Mouse (Mus musculus) embryonic facial prominence, embryonic 12.5 days (tissue): ENCODE measurements around the gene Acaa1b. TPM values are rescaled to one million over a fixed set of nuclear protein-coding genes. Genes with fewer than 3 reads are reported as not detected.
A peak's percentile ranks its signal among the peaks of the same experiment; 100 is the strongest.

Experiments used
- ATAC-seq: fragments of 200-750 bp; cut with Nextera tagmentation; 2 replicates; pipeline ENCODE4 v1.8.0; 2017; ENCODE audit not compliant: insufficient number of reproducible peaks, insufficient read depth, low FRiP score, low TSS enrichment
- H3K27ac ChIP-seq: fragments of 300-500 bp; sonication (generic); 2 replicates; pipeline ENCODE4 v1.5.1; 2016; ENCODE audit warnings: mild to moderate bottlenecking
- H3K27me3 ChIP-seq: fragments of 300-500 bp; sonication (generic); 2 replicates; pipeline ENCODE4 v1.6.1; 2016; ENCODE audit warnings: mild to moderate bottlenecking, moderate library complexity
- H3K36me3 ChIP-seq: fragments of 300-500 bp; sonication (generic); 2 replicates; pipeline ENCODE4 v1.6.1; 2016; ENCODE audit warnings: mild to moderate bottlenecking
- H3K4me1 ChIP-seq: fragments of 300-500 bp; sonication (generic); 2 replicates; pipeline ENCODE4 v1.6.1; 2016
- H3K4me2 ChIP-seq: fragments of 300-500 bp; sonication (generic); replicated peaks from 2 replicates; pipeline ENCODE4 v1.6.1; 2016; ENCODE audit warnings: mild to moderate bottlenecking, moderate library complexity
- H3K4me3 ChIP-seq: fragments of 300-500 bp; sonication (generic); 2 replicates; pipeline ENCODE4 v1.5.1; 2016; ENCODE audit warnings: mild to moderate bottlenecking
- H3K9ac ChIP-seq: fragments of 300-500 bp; sonication (generic); 2 replicates; pipeline ENCODE4 v1.6.1; 2016; ENCODE audit warnings: mild to moderate bottlenecking, moderate library complexity
- H3K9me3 ChIP-seq: fragments of 300-500 bp; sonication (generic); 2 replicates; pipeline ENCODE4 v1.6.1; 2016; ENCODE audit warnings: mild to moderate bottlenecking, moderate library complexity
- WGBS: fragments of 180-500 bp; shearing (Covaris S2); methylation state at CpG from one replicate; pipeline ENCODE4 v1.1.7; 2016; 5-methylcytosine and 5-hydroxymethylcytosine counted together
- polyA plus RNA-seq: library from polyadenylated mRNA; unstranded; fragments of >200 nt; fragmentation: Nextera tagmentation; extraction: Ambion mirVana; gene quantifications from 2 replicates; pipeline ENCODE4 v1.2.1, GENCODE M21; 2016

Acaa1b gene
- 2.3 and 3.0 TPM in 2 replicates for polyA plus RNA-seq

GRCm38 (mm10) chr9:119156278-119157201, at the start of gene Acaa1b:
Gene Acaa1b (minus strand): TSS chr9:119157093.
- no peaks in the 10 kb centered on the region for H3K4me1 ChIP-seq
- H3K4me3 ChIP-seq, result peak within 1 kb of the TSS; percentile 53
- H3K27me3 ChIP-seq, result peaks cover 23% of the 10 kb centered on the region
- H3K9ac ChIP-seq, result 0 out of 2 replicates have a peak within 1 kb of the TSS, but pooled peaks have one; percentile 33
- peak; percentile 79 for ATAC-seq
- H3K27ac ChIP-seq, result no peak within 1 kb of the TSS
- 1% methylated on average over 64 of the region's 65 CpGs for WGBS
- no peaks in the 10 kb centered on the region for H3K9me3 ChIP-seq
- H3K36me3 ChIP-seq, result no peaks in the 10 kb centered on the region
- peak within 1 kb of the TSS; percentile 65 for H3K4me2 ChIP-seq

DNA sequence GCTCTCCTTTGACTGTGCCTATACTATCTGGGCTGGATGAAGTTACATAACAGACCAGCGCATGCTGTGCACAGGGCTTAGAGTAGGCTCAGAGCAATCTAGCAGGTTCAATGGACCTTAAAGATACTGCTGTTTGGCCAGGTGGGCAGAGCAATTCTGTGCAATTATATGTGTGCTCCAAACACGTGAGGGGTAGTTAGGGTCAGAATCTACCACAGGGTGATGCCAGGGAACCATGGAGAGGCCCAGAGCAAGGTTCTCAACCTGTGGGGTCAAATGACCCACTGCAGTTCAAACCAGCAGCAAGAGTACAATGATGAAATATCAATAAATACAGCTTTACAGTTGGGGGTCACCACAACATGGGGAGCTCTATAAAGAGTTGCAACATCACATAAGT, 49.8 kb upstream of the Acaa1b start:
- Histone ChIP-seq H3K9ac (no peak overlapping the region), H3K36me3 (no peaks in the 10 kb centered on the region), H3K4me1 (no peaks in the 10 kb centered on the region), H3K4me2 (no peak overlapping the region), H3K27me3 (no peaks in the 10 kb centered on the region), H3K9me3 (peaks cover 18% of the 10 kb centered on the region; the same call in 1 of the 2 replicates), H3K27ac (no peak overlapping the region), H3K4me3 (no peak overlapping the region)
- no peak for ATAC-seq
- WGBS, result 81% methylated on average over 2 of the region's 2 CpGs

DNA sequence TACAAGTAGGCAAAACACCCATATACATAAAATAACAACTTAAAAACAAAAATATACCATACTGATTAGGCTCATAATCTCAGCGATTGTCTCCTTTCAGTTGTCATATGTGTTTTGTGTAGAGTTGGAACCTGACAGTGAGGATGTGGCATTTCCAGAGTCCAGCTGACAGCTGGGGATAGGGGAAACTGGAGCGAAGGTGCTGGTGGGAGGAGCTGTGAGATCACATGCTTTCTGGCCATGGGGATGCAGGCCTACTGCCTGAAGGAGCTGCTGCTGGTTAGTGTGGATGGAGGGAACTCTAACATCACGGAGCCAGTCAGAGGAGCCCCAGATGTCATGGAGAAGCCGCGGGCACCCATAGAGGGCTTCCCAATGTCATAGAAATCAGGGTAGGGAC, 48.9 kb upstream of the Acaa1b start:
- Histone ChIP-seq H3K27ac (no peak overlapping the region), H3K27me3 (no peaks in the 10 kb centered on the region), H3K4me2 (no peak overlapping the region), H3K9ac (no peak overlapping the region), H3K4me1 (no peaks in the 10 kb centered on the region), H3K4me3 (no peak overlapping the region), H3K9me3 (peaks cover 18% of the 10 kb centered on the region; the same call in 1 of the 2 replicates), H3K36me3 (no peaks in the 10 kb centered on the region)
- ATAC-seq, result no peak
- WGBS, result 86% methylated on average over 5 of the region's 5 CpGs

DNA sequence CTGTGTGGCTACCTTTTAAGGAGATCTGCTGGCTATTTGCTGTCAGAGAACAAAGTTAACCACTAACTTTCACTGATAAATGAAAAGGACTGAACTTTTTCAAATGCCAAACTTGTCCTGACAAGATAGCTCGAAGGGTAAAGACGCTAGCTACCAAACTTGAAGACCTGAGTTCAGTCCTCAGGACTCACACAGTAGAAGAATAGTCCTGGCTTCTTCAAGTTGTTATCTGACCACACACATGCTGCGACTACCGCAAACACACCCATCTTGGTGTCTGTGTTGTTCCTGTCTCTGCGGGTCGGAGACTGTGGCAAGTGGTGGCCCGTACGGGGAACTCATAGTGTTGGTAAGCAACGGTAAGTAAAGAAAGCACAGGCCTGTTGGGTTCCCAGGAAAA, 46.7 kb upstream of the Acaa1b start:
- H3K36me3 ChIP-seq, result no peaks in the 10 kb centered on the region
- H3K27me3 ChIP-seq, result no peaks in the 10 kb centered on the region
- H3K4me2 ChIP-seq, result no peak overlapping the region
- H3K4me3 ChIP-seq, result no peak overlapping the region
- H3K9me3 ChIP-seq, result peaks cover 18% of the 10 kb centered on the region; the same call in 1 of the 2 replicates
- no peaks in the 10 kb centered on the region for H3K4me1 ChIP-seq
- H3K27ac ChIP-seq, result no peak overlapping the region
- WGBS, result 93% methylated on average over 9 of the region's 9 CpGs
- H3K9ac ChIP-seq, result no peak overlapping the region
- ATAC-seq, result no peak

DNA sequence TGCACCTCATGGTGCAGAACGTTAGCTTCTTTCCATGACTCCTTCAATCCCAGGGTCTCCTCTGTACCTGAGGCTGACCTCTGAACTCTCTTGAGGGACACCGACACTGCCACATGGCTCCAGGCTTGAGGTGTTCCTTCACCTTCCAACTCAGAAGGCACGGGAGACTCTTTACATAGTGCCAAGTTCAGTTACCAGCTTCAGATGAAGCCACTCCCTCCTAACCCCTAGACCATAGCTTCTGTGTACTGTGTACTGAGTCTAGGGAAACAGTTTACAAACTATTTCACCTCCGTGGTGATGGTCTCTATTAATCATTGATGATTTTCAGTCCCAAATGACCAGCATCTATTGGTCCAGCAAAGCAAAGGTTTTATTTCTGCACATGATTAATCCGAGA, 44.8 kb upstream of the Acaa1b start:
- H3K4me3 ChIP-seq, result no peak overlapping the region
- no peak overlapping the region for H3K4me2 ChIP-seq
- ATAC-seq, result no peak
- H3K27me3 ChIP-seq, result no peaks in the 10 kb centered on the region
- H3K9ac ChIP-seq, result no peak overlapping the region
- no peak overlapping the region for H3K27ac ChIP-seq
- 87% methylated on average over 5 of the region's 5 CpGs for WGBS
- no peaks in the 10 kb centered on the region for H3K36me3 ChIP-seq
- peaks cover 18% of the 10 kb centered on the region; the same call in 1 of the 2 replicates for H3K9me3 ChIP-seq
- no peaks in the 10 kb centered on the region for H3K4me1 ChIP-seq

- Histone ChIP-seq H3K27me3 (no peaks in the 10 kb centered on the region), H3K9ac (no peak overlapping the region), H3K36me3 (no peaks in the 10 kb centered on the region), H3K4me2 (no peak overlapping the region), H3K4me3 (no peak overlapping the region), H3K9me3 (peaks cover 12% of the 10 kb centered on the region; the same call in 1 of the 2 replicates), H3K4me1 (no peaks in the 10 kb centered on the region), H3K27ac (no peak overlapping the region)
- no peak for ATAC-seq
- WGBS, result 63% methylated on average over 10 of the region's 10 CpGs
Measured at GRCm38 (mm10) chr9:119199151-119199861, 42.4 kb upstream of the Acaa1b start.

DNA sequence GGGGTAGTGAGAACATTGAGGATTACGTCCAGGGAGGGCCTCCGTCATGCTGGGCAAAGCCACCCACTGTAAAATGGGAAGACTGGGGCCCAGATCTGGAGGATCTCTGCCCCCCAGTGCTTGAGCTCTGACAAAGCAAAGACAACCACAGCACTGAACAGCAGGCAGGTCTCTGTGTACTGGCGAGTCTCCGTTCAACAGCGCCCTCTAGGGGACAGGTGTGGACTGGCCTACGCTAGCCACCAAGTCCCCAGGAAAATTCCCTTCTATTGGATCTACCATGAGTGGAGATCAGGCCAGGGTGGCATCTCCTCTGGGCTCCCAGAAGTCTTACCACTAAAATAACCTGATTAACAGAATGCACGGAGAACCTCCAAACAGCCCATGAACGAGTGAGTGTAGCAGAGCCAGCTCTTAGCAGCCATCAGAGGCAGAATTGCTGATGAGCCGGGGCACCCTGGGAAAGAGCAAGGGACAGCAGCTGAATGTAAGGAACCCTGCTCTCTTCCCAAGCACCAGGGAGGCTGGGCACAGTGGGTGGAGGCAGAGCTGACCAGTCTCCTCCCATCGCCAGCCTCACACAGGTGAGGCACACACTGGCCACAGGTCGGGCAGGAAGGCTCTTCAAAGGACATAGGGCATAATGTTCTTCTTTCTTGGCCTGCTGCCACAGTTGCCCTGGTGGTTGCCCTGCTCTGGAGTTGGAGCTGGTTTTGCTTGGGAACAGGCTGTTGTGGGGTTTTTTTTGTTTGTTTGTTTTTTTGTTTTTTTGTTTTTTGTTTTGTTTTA, 35.5 kb upstream of the Acaa1b start:
- H3K4me1 ChIP-seq, result no peaks in the 10 kb centered on the region
- WGBS, result 34% methylated on average over 11 of the region's 11 CpGs
- no peak overlapping the region for H3K4me2 ChIP-seq
- H3K9ac ChIP-seq, result no peak overlapping the region
- H3K36me3 ChIP-seq, result no peaks in the 10 kb centered on the region
- ATAC-seq, result no peak
- H3K27me3 ChIP-seq, result no peaks in the 10 kb centered on the region
- no peaks in the 10 kb centered on the region for H3K9me3 ChIP-seq
- no peak overlapping the region for H3K4me3 ChIP-seq
- no peak overlapping the region for H3K27ac ChIP-seq

DNA sequence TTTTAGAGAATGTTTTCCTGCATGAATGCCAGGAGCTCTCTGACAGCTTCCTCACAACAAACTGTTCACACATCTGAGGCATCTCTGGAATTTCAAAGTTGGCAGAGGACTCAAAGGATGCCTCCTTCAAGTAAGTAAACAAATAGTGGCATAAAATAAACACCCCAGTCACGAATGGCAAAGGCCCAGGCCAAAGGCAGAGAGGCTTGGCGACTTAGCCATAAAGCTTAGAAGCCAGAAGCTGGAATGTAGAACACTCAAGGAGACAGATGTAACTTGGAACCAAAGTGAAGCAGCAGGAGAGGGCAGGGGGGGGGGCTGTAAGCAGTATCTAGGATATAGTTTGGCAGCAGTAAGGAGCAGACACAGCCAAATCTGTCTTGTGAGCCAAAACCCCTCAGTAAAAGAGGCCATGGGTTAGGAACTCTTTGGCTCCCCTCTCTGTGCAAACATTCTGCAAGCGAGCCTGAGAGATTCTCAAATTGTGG, 24.4 kb upstream of the Acaa1b start:
- no peak for ATAC-seq
- 47% methylated on average over 3 of the region's 3 CpGs for WGBS
- no peaks in the 10 kb centered on the region for H3K4me1 ChIP-seq
- no peaks in the 10 kb centered on the region for H3K36me3 ChIP-seq
- H3K9me3 ChIP-seq, result no peaks in the 10 kb centered on the region
- no peaks in the 10 kb centered on the region; the same call in 1 of the 2 replicates for H3K27me3 ChIP-seq
- H3K9ac ChIP-seq, result no peak overlapping the region
- H3K4me3 ChIP-seq, result no peak overlapping the region
- no peak overlapping the region for H3K4me2 ChIP-seq
- H3K27ac ChIP-seq, result no peak overlapping the region

DNA sequence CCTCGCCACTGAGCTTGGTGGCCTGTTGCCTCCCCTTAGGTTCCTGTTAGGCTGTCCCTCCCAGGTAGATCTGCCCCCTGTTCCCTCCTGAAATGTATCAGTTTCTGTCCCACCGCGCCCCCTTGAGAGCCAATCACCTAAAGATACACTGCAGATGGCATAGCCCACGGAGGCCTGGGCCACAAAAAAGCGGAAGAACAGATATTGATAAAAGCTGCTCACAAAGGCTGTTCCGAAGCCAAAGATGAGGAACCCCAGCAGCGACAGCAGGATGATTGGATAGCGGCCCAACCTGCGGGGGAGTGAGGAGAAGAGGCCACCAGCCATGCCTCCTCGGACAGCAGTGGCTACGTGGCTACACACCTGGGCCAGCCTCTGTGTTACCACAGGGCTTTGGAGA, 22.4 kb upstream of the Acaa1b start:
- Histone ChIP-seq H3K27me3 (no peaks in the 10 kb centered on the region), H3K9me3 (no peaks in the 10 kb centered on the region), H3K4me1 (no peaks in the 10 kb centered on the region), H3K9ac (no peak overlapping the region), H3K4me2 (no peak overlapping the region), H3K27ac (no peak overlapping the region), H3K36me3 (no peaks in the 10 kb centered on the region), H3K4me3 (no peak overlapping the region)
- ATAC-seq, result no peak
- WGBS, result 82% methylated on average over 11 of the region's 11 CpGs

GRCm38 (mm10) chr9:119167608-119168007, 10.7 kb upstream of the Acaa1b start:
- Histone ChIP-seq H3K9me3 (no peaks in the 10 kb centered on the region), H3K36me3 (no peaks in the 10 kb centered on the region), H3K4me1 (no peaks in the 10 kb centered on the region), H3K4me2 (no peak overlapping the region), H3K9ac (no peak overlapping the region), H3K27me3 (no peaks in the 10 kb centered on the region), H3K4me3 (no peak overlapping the region), H3K27ac (no peak overlapping the region)
- 94% methylated on average over 2 of the region's 2 CpGs for WGBS
- no peak for ATAC-seq

DNA sequence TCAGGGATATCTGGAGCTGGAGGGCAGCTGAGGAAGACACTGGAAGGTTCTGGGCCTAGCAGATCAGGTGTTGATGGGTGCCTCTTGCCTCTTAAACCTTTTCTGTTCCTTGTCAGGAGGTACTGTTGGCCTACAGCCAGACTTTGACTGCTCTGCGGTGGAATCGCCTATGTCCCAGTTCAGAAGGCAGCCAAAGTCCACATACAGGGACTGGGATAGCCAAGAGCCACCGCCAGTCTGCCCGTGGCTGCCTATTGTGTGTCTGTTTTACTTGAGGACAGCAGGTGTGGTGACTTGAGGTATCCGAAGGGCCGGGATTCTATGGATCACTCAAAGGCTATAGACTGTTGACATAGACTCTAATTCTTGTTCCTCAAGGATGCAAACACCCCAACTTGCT, 8.7 kb upstream of the Acaa1b start:
- Histone ChIP-seq H3K4me1 (no peaks in the 10 kb centered on the region), H3K9me3 (no peaks in the 10 kb centered on the region), H3K27me3 (no peaks in the 10 kb centered on the region), H3K9ac (no peak overlapping the region), H3K27ac (no peak overlapping the region), H3K4me3 (no peak overlapping the region), H3K4me2 (no peak overlapping the region), H3K36me3 (no peaks in the 10 kb centered on the region)
- no peak for ATAC-seq
- WGBS, result 92% methylated on average over 6 of the region's 6 CpGs
